Mouse (Mus musculus) liver, adult (tissue): ENCODE results near the gene Babam2.

Experiments
- GATA4 ChIP-seq: IDR thresholded peaks from 2 replicates; pipeline ENCODE4 v1.6.1; 2014; ENCODE audit warnings: mild to moderate bottlenecking, low read length; ENCODE audit not compliant: insufficient replicate concordance

The Babam2 gene

DNA sequence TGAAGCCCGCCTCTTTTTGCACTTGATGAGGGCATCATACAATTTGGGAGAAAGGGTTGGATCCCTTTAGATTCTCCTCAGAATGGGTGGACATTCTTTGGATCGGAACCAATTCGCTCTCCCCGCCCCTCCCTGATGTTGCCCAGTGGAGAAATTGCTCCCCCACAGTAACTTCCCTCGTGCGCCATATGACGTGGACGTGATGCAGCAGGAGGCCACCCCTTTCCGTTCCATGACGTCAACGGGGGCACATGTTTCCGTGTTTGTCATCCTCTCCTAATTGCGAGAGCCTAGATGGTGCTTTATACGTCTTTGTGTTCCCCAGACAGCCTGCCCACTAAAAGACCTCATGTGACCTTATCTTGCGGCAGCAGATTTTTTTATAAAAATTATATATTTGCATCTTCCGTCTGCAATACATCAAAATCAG lies 828 bp downstream of the Babam2 start:
- TF ChIP-seq GATA4, result no peak

DNA sequence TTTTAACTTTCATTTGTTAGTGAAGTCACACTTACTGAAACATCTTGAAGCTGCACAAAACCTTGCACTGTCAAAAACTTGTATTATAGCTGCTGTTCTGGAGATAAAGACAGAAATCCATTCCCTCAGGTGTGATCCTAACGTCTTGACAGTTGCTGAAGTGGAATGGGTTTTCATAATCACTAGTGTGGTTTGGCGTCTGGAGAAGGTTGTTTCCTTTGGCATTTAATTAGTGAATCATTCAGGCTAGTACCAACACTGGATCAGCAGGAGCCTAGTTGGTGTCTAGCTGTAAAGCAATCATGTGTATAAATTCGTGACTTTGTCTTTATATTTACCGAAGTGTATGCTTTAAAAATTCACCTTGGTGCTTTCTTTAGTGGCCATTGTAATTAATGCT lies 1.4 kb downstream of the Babam2 start:
- no peak for TF ChIP-seq GATA4

DNA sequence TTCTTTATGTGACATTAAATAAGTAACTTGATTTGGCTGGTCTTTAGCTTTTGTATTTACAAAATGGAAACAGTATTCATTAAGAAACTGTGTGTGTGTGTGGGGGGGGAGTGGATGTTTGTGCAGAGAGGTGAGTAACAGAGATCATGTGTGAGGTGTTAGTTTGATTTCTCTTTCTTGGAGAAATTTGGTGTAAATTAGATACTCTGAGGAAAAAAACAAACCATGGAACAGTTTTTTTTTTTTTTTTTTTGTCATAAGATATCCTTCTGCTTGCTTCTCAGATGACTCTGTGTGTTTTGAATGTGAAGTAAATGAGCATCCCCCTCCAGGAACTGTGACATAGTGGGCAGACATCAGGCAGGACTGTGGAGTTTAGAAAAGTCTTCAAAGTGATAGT lies 1.9 kb downstream of the Babam2 start:
- no peak for TF ChIP-seq GATA4

DNA sequence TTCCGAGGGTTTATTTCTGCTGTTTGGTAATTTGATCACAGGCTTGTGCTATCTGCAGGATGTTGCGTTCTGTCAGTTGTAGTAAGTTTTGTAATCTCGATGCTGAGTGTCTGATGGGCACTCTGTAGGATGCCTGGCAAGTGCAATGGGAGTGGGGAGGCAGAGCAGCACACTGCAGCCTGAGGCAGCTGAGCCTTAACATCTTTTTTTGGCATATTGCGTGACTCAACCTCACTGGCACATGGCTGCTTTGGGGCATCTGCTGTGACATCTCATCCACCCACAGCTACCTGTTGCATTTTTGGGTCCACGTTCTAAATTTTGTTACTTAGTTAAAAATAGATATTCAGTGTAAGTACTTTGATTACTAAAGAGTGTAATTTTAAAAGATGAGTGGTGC lies 7.5 kb downstream of the Babam2 start:
- no peak for TF ChIP-seq GATA4

DNA sequence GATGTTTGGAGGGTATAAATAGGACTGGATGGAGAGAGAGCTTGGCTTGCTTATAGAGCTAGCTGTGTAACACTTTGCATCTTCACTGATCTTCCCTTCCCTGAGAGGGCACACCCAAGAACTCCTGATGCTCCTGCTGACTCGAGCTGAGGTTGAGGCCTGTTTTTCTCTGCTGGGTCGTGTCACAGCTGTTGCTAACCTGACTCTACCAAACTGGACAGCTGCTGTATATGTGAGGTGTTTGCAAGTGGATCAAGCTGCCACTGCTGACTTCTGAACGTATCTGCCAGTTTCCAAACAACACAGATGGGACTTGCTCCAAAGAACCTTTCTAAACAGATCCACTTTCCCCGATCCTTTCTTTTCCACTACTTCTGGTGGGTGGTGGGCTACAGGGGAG lies 9.3 kb downstream of the Babam2 start:
- no peak for TF ChIP-seq GATA4

DNA sequence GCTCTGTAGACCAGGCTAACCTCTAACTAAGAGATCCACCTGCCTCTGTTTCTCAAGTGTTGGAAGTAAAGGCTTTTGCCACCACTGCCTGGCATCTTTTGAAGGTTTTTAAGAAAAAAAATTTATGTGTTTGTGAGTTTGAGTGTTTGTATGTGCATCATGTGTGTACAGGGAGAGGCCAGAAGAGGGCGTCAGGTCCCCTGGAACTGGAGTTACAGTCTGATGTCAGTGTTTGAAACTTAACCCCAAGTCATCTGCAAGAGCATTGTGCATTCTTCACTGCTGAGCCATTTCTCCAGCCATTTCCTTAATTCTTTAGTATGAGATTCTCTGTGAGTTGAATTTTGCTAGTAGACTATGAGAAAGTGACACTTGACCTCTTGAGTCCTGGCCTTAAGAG lies 11.9 kb downstream of the Babam2 start:
- no peak for TF ChIP-seq GATA4

DNA sequence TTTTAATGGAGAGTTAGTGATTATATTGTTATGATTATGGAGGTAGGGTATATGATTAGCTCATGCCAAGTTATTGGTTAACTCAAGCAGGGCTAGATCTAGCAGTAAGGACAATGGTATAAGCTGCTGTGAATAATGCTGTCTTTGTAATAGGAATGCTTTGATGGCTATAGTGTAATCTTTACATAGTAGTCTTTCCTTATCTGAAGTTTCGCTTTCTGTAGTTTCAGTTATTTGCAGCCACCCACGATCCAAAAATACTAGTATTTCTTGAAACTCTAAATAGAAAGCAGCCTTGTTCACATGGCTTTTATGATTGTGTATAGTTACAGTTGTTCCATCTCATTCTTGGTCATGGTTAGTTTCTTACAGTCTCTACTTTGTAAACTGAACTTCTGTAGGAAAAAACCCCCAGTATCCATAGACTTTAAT lies 15.8 kb downstream of the Babam2 start:
- TF ChIP-seq GATA4, result no peak

DNA sequence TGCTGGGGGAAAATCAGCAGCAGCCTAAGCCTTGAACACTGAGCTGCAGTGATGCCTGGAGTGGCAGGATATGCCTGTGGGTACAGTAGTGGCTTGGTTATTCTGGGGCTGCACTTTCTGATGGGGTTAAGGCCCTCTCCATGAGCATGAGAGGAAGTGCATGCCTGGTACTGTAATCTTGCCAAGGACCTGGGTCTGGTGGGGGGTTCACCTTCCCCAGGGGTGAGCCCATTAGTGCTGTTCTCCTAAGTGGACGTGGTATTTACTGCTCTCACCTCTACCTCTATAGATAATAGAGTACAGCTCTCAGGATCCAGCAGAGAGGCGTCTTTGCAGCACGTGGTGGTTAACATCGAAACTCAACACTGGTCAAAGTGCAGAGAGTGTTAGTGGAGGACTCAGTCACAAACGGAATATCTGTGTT lies 16.4 kb downstream of the Babam2 start:
- TF ChIP-seq GATA4, result no peak

DNA sequence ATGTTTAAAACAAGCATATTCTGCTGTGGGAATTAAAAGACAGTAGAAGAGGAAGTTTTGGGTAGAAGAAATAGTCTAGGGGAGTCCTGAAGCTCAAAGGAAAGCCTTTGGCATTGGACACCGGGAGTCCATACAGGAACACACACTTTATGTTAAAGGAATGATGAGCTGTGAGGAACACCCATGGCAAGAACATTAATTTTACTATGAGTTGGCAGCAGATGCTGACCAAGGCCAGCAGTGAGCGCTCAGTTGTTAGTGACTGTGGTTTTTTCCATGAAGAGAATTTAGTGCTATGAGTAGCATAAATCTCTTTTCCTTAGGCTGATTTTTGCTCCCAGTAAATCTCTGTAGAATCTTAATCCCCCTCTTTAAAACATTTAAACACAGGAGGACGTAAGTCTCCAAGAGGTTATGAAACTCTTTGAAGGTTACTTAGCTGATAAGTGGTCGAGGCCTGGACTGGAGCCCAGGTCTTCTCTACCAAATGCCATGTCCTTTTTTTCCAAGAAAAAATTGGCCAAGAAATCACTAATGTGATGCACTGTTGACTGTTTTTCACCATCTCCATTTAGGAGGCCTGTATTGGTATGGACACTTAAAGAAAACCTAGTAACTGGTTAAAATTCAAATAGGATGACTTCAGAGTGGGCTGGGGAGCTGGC lies 18.1 kb downstream of the Babam2 start:
- TF ChIP-seq GATA4, result no peak

DNA sequence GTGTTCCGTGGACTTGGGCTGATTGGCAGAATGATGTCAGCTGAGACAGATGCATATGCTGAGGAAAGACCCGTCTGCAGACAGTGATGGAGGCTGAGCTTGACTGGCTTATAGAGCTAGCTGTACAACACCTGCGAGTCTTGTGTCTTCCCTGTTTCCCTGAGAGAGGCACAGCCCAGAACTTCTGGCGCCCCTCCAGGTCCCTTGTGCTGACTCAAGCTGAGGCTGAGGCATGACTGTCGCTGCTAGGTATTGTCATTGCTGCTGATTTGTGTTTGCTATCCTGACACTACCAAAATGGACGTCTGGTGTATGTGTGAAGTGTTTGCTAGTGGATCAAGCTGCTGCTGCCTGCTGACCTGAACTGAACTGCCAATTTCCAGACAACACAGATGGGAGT lies 27.0 kb downstream of the Babam2 start:
- TF ChIP-seq GATA4, result no peak

DNA sequence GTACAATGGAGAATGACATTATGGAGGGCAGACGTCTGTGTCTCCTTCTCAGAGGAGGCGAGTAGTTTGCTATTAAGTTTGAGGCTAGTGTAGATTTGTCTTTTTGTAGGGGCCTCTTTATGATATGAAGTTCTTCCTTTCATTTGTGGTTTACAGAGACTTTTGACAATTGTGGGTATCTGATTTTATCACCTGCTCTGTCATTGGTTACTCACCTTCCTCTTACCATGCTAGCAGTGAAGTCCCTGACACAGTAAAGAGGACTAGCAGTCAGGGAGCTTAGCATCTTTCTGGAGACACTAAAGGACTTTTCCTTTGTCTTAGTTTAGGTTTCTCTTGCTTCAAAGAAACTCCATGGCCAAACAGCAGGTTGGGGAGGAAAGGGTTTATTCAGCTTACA lies 28.4 kb downstream of the Babam2 start:
- no peak for TF ChIP-seq GATA4

DNA sequence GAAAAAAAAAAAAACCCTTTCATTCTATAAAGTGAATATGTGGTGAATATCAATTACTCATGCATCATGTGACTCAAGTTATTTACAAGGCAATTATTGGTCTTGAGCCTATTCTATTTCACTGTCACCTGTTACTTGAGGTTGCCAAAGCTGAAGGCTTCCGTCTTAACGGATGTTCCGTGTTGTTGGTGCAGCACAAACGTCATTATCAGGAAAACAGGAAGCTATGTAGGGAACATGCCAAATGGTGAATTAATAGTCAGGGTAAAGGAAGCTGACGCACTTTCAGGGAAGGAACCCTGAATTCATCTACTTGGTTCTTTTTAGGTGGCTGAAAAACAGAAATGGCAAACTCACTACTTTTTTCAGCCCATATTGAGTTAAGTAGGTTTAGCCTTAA lies 30.0 kb downstream of the Babam2 start:
- TF ChIP-seq GATA4, result no peak

DNA sequence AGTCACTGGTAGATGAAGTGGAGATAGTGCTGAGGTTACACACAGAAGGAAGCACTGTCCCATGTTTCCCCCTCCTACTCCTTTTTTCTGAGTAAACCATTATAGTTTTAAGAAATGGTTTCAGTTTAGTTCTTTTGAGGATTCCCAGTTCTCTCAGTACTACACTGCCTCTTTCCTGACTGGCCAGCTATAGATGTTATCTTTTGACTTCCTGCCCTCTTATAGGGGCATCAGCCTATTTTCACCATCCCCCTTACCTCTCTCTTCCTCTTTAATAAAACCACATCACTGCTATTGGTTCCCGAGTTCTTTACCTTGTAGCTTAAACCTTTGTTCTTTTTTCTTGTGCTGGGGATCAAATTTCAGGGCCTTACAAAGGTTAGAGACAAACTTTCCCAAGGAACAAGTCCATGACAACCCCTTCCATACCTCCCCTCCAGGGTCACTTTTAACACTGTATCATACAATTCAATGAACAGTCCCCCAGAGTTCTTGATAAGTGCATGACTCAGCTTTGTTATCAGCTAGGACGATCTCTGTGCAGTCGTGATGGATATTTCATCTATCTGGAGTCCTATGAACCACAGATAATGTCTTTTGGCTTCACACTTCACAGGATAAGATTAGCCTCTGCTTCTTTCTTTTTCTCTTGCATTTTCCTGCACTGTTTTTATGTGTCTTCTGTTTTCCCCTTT lies 35.3 kb downstream of the Babam2 start:
- TF ChIP-seq GATA4, result no peak

DNA sequence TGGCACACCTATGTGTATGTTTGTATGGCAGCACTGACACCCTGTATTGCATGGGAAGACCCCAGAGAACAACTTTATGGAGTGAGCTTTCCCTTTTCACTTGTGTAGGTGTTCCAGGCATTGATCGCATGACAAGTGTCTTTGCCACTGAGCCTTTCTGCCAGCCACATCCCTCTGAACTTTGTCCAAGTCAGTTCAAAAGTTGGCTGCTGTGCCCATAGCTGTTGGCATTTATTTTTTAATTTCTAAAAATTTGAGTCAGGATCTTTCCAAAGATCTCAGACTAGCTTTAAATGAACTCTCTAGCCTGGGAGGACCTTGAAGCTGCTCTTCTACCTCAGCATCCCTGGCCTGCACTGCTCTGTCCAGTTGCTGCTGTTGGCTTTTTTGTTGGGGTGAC lies 44.4 kb downstream of the Babam2 start:
- no peak for TF ChIP-seq GATA4

DNA sequence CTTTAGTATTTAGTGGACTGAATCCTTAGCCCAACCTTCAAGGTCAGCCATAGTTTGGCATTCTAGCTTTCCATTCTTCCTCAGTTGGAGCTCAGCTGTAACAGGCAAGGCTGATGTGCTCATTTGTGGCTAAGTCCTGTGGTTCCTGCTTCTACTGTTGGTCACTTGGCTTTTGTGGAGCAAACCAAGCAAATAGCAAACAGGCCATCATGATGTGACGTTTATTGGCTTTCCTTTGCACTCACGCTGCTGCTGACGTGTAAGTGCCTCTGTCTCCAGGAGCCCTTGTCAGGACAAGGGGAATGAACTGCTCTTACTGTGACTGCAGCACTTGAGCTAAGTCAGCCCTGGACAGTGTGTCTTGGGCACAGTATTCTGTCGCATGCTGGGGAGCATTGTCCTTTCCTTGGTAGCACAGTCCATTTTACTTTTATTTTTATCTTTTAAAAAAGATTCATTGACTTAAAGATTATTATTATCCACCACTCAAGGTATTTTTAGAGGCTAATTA lies 45.1 kb downstream of the Babam2 start:
- TF ChIP-seq GATA4, result no peak

DNA sequence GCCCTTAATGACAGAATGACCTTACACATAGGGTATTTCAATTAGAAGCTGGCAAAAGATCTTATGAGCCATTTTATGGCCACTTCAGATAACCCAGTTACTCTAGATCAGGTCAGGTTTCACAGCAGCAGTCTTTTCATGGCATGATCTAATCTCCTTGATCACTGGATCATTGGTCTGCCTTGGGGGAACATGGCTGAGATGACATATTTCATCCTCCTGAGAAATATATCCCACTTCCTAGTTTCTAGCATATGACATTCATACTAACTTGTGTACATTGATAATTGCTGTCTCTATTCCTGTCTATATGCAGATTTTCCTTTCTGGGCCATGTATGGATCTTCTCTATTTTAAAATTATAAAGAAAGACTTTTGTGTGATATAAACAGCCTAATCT lies 51.9 kb downstream of the Babam2 start:
- no peak for TF ChIP-seq GATA4
